Mouse (Mus musculus) liver, adult 2 months (tissue): ENCODE results near the gene Olfr905.

ENCODE experiments used
- CTCF ChIP-seq: fragments of 200-500 bp; IDR thresholded peaks from 2 replicates; pipeline ENCODE4 v1.5.1; 2011; ENCODE audit warnings: low read depth, low read length, control low read depth
- POLR2A ChIP-seq: fragments of 200-500 bp; IDR thresholded peaks from 2 replicates; pipeline ENCODE4 v1.6.1; 2011; ENCODE audit warnings: low read length, control low read depth; ENCODE audit not compliant: insufficient read depth; ENCODE audit errors: extremely low read depth

GRCm38 (mm10) chr9:38495501-38495900 is 24.6 kb downstream of the Olfr905 start, which contains the start of gene Olfr907:
- no peak for TF ChIP-seq POLR2A
- TF ChIP-seq CTCF = no peak
